Mouse (Mus musculus) liver, postnatal 0 days (tissue): ENCODE results near the gene Mtcl1. TPM values are rescaled to one million over a fixed set of nuclear protein-coding genes. Genes with fewer than 3 reads are reported as not detected.

Experiments used
- ATAC-seq: fragments of 200-750 bp; cut with Nextera tagmentation; 2 replicates; pipeline ENCODE4 v1.8.0; 2017; ENCODE audit warnings: mild to moderate bottlenecking, moderate library complexity
- DNase-seq: peaks from one replicate; pipeline ENCODE4 v3.0.0-alpha.2; 2016
- H3K27ac ChIP-seq: fragments of 300-500 bp; sonication (generic); 2 replicates; pipeline ENCODE4 v1.5.1; 2014; ENCODE audit warnings: antibody characterized with exemption, moderate library complexity, mild to moderate bottlenecking, low read depth
- H3K27me3 ChIP-seq: fragments of 300-500 bp; sonication (generic); 2 replicates; pipeline ENCODE4 v1.6.1; 2014; ENCODE audit warnings: low read length, control low read depth, mixed read lengths; ENCODE audit not compliant: insufficient read depth
- H3K36me3 ChIP-seq: fragments of 300-500 bp; sonication (generic); replicated peaks from 2 replicates; pipeline ENCODE4 v1.6.1; 2014; ENCODE audit warnings: mild to moderate bottlenecking, control low read depth, low read length, moderate library complexity, mixed read lengths; ENCODE audit not compliant: insufficient read depth
- H3K4me1 ChIP-seq: fragments of 300-500 bp; sonication (generic); 2 replicates; pipeline ENCODE4 v1.6.1; 2014; ENCODE audit warnings: antibody characterized with exemption, mild to moderate bottlenecking, control low read depth; ENCODE audit not compliant: insufficient read depth
- H3K4me2 ChIP-seq: fragments of 300-500 bp; sonication (generic); 2 replicates; pipeline ENCODE4 v1.6.1; 2014; ENCODE audit warnings: low read depth, mild to moderate bottlenecking, low read length, moderate library complexity, mixed read lengths
- H3K4me3 ChIP-seq: fragments of 300-500 bp; sonication (generic); 2 replicates; pipeline ENCODE4 v1.5.1; 2014; ENCODE audit warnings: low read depth, low read length
- H3K9ac ChIP-seq: fragments of 300-500 bp; sonication (generic); replicated peaks from 2 replicates; pipeline ENCODE4 v1.6.1; 2014; ENCODE audit warnings: mild to moderate bottlenecking, moderate library complexity
- H3K9me3 ChIP-seq: fragments of 300-500 bp; sonication (generic); 2 replicates; pipeline ENCODE4 v1.6.1; 2016; ENCODE audit warnings: mild to moderate bottlenecking, control low read depth, low read length, mixed read lengths
- CTCF ChIP-seq: sonication (generic); IDR thresholded peaks from 2 replicates; pipeline ENCODE4 v1.5.1; 2016; ENCODE audit warnings: antibody characterized with exemption, low read depth
- EP300 ChIP-seq: IDR thresholded peaks from 2 replicates; pipeline ENCODE4 v1.6.1; 2016; ENCODE audit warnings: antibody characterized with exemption, low read depth, mild to moderate bottlenecking
- WGBS: fragments of 180-500 bp; shearing (Covaris S2); extraction: QIAGEN DNeasy Blood & Tissue Kit; methylation state at CpG from one replicate; pipeline ENCODE4 v1.1.7; 2014; ENCODE audit not compliant: insufficient replicate concordance; 5-methylcytosine and 5-hydroxymethylcytosine counted together
- polyA plus RNA-seq: library from polyadenylated mRNA; unstranded; fragments of >200 nt; fragmentation: Nextera tagmentation; extraction: Ambion mirVana; gene quantifications from 2 replicates; pipeline ENCODE4 v1.2.1, GENCODE M21; 2015

Mtcl1 gene
- polyA plus RNA-seq, 1 experiment from 2014 or later = 0.14 TPM

DNA sequence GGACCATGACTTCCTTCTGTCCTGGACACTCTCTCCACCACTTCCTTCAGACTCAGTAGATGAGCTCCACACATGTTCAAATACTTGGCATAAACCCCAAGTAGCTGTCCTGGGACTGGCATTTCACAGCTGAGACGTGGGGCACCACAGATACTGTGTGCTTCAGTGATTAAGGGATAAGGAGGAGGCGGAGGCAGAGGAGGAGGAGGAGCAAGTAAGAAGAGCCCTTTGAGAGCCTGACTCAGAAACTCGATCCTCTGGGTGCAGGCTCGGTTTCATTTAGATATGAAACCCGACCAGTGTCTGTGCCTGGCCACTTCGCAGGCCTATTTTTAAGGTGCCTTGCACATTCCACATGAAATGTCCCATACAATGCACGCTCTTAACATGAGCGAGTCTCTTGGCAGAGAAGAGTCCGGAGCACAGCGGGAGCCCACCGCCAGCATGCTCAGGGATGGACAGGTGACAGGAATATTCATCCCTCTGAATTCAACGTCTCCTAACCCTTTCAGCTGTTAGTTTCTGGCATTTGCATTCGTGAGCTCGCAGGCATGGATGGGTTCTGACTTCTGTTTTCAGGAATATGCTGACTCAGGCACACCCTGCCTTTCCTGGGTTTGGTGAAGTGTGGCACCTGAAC lies 74.8 kb downstream of the Mtcl1 start:
- DNase-seq = no peak
- Histone ChIP-seq H3K36me3 (no peaks in the 10 kb centered on the region), H3K4me1 (no peaks in the 10 kb centered on the region), H3K4me2 (no peak overlapping the region), H3K9ac (no peak overlapping the region), H3K27ac (no peak overlapping the region), H3K9me3 (no peaks in the 10 kb centered on the region), H3K4me3 (no peak overlapping the region), H3K27me3 (no peaks in the 10 kb centered on the region)
- no peak for ATAC-seq
- TF ChIP-seq EP300 = no peak
- TF ChIP-seq CTCF = no peak
- WGBS = 68% methylated on average over 14 of the region's 14 CpGs

DNA sequence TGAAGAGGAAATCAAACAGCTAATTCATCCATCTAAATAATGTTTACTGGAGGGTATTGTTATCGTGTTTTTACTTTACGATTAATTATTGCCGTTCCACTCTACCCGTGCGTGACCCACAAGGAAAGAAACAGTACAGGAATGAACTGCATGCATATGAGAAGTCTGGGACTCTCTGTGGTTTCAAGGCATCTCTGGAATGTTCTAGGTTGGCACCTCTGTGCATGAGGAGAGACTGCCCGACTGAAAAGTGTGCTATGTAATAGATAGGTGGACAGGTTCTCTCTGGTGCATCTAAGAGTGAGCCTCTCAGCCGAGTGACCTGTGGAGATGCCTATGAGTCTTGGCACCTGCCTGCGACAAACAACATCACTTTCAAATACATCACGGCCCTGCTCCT lies 78.7 kb downstream of the Mtcl1 start:
- no peaks in the 10 kb centered on the region for H3K4me1 ChIP-seq
- H3K4me2 ChIP-seq = no peak overlapping the region
- TF ChIP-seq EP300 = no peak
- H3K9me3 ChIP-seq = no peaks in the 10 kb centered on the region
- H3K36me3 ChIP-seq = no peaks in the 10 kb centered on the region
- H3K27me3 ChIP-seq = no peaks in the 10 kb centered on the region
- no peak overlapping the region for H3K27ac ChIP-seq
- WGBS = 80% methylated on average over 9 of the region's 9 CpGs
- no peak overlapping the region for H3K9ac ChIP-seq
- no peak overlapping the region for H3K4me3 ChIP-seq
- DNase-seq = no peak
- ATAC-seq = no peak

DNA sequence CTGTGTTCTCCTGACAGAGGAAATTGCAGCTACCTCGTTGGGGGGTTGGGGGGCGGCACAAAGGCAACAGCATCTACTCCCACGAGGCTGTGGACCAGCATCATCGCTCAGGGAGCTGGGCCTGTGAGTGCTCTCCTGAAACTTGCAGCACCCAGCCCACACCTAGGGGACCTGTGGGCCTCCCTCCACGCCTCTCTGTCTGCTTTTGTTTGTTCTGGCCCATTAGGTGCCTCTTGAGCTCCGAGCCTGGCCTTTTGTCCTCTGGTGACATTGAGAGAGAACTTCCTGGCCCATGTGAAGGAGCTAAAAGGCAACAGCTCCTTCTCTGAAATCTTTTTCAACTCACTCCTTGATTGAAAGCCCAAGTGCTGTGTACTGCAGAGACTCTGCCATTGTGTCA lies 79.8 kb downstream of the Mtcl1 start:
- Histone ChIP-seq H3K4me3 (no peak overlapping the region), H3K9me3 (no peaks in the 10 kb centered on the region), H3K27me3 (no peaks in the 10 kb centered on the region), H3K4me1 (no peaks in the 10 kb centered on the region; the same call in 1 of the 2 replicates), H3K36me3 (no peaks in the 10 kb centered on the region), H3K4me2 (no peak overlapping the region), H3K27ac (no peak overlapping the region), H3K9ac (no peak overlapping the region)
- WGBS = 49% methylated on average over 6 of the region's 6 CpGs
- DNase-seq (no peak), ATAC-seq (no peak)
- TF ChIP-seq EP300 = no peak
- no peak for TF ChIP-seq CTCF

DNA sequence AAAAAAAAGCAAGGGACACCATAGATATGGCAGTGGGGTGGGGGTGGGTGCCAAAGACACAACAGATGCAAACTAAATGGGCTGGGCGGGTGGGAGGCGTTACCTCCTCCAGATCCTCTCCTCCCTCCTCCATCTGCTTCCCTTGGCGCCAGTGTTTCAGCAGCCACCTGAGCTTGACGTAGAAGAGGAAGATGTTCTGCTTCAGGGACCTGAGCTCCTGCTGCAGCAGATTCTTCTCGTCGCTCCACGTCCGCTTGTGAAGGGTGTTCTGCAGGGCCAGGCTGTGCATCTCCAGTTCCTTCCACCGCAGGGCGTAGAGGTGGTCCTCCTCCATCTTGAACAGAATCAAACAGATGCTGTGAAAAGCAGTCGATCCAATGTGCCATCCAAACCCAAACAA lies 81.4 kb downstream of the Mtcl1 start:
- WGBS = 85% methylated on average over 11 of the region's 11 CpGs
- Histone ChIP-seq H3K4me1 (no peaks in the 10 kb centered on the region; the same call in 1 of the 2 replicates), H3K36me3 (no peaks in the 10 kb centered on the region), H3K27me3 (no peaks in the 10 kb centered on the region), H3K9me3 (no peaks in the 10 kb centered on the region), H3K27ac (no peak overlapping the region), H3K4me3 (no peak overlapping the region), H3K9ac (no peak overlapping the region), H3K4me2 (no peak overlapping the region)
- TF ChIP-seq CTCF = no peak
- no peak for TF ChIP-seq EP300
- ATAC-seq = no peak
- no peak for DNase-seq

DNA sequence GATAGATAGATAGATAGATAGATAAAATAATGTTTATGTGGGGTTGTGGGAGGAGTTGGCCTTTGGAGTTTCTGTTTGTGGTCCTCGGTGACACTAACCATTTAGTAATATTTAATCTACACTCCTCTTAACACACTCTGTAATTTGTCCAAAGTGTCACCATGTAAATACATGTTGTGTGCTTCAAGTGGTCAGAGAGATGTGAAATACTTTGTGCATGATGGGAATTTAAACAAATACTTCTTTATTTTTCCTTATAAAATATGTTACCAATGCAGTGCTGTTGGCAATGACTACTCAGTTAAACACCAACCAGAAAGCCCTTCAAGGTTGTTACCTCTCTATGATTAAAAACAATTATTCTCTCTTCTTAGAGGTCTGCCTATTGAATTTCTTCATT lies 83.9 kb downstream of the Mtcl1 start:
- H3K9ac ChIP-seq = no peak overlapping the region
- TF ChIP-seq EP300 (no peak), CTCF (no peak)
- no peak overlapping the region for H3K27ac ChIP-seq
- no peaks in the 10 kb centered on the region for H3K36me3 ChIP-seq
- 62% methylated on average over 1 of the region's 1 CpGs for WGBS
- H3K4me2 ChIP-seq = no peak overlapping the region
- H3K27me3 ChIP-seq = no peaks in the 10 kb centered on the region
- H3K4me3 ChIP-seq = no peak overlapping the region
- H3K9me3 ChIP-seq = no peaks in the 10 kb centered on the region
- DNase-seq = no peak
- no peak for ATAC-seq
- no peaks in the 10 kb centered on the region; the same call in 1 of the 2 replicates for H3K4me1 ChIP-seq

DNA sequence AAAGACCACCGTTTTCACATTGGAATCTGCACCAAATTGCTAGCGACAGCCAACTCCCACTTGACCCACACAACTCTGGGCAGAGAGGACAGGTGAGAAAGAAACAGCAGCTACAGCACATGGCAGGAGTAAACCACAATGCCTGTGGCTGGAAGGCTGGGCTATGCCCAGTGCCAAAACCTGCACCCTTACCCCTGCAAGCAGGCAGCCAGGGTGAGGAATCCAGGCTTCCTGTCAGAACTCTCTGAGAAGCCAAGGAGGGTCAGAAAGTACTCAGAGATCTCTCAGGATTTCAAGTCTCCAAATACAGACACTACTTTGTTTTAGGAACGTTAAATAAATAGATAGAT lies 84.3 kb downstream of the Mtcl1 start:
- Histone ChIP-seq H3K9ac (no peak overlapping the region), H3K4me3 (no peak overlapping the region), H3K4me1 (no peaks in the 10 kb centered on the region; the same call in 1 of the 2 replicates), H3K4me2 (no peak overlapping the region), H3K9me3 (no peaks in the 10 kb centered on the region), H3K27me3 (no peaks in the 10 kb centered on the region), H3K36me3 (no peaks in the 10 kb centered on the region), H3K27ac (no peak overlapping the region)
- DNase-seq (no peak), ATAC-seq (no peak)
- TF ChIP-seq CTCF = no peak
- TF ChIP-seq EP300 = no peak
- 73% methylated on average over 3 of the region's 3 CpGs for WGBS
